In the genomic region with DNA sequence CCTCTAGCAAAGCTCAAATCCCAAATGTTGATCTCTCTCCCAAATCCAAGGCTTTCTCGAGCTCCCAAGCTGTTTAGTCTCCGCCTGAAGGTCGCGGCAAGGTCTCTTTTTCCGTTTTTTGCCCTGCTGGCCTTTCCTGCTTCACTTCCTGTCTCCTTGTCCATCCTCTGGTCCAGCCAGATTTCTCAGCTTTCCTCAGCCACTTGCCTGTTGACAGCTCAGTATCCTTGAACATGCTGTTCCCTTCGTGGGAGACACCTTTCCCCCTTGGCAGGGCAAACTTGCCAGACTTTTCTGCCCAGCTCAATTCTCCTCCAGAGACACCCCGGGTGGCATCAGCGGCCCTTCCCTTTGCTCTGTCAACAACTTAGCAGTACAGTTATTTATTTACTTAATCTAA, we compare ENCODE assay signal across 10 mouse cellular contexts. TPM values are rescaled to one million over a fixed set of nuclear protein-coding genes. Genes with fewer than 3 reads are reported as not detected.
DNase-seq lines count a peak whose midpoint lies in the region; ATAC-seq and TF ChIP-seq lines count a peak whose summit lies in the region.
"Had no signal": no experiment of that assay in that cellular context is flagged by ENCODE, and none has a peak within 500 bp of the region (broad histone marks: within the 10 kb centered on the region; RNA-seq: fewer than 3 reads in every experiment).

No protein-coding gene starts in this region.

- no peak overlapping the region for H3K9ac ChIP-seq in liver, embryonic 16.5 days (ENCODE audit: low read depth, low read length)
- no peak overlapping the region for H3K9ac ChIP-seq in liver, embryonic 11.5 days (ENCODE audit: low read depth, low read length)
- no peak overlapping the region for H3K9ac ChIP-seq in kidney, embryonic 15.5 days
- H3K9ac ChIP-seq in stomach, embryonic 15.5 days, result no peak overlapping the region
- H3K9ac ChIP-seq: liver, embryonic 15.5 days had no signal

- DNase-seq in adrenal gland, adult (ENCODE audit: inconsistent age in 2 of 2, low spot score in 1 of 2), result peak; percentile 66 to 69
- DNase-seq in adrenal gland, postnatal 25 days, result no peak
- no peak for DNase-seq in liver, embryonic 11.5 days (ENCODE audit: low spot score)
- DNase-seq in cerebellum, postnatal 25 days, result no peak
- no peak for DNase-seq in left cerebral cortex, adult 2 months (ENCODE audit: extremely low spot score in 1 of 2, low spot score in 2 of 2)

- no peak overlapping the region for H3K4me3 ChIP-seq in liver, embryonic 16.5 days (ENCODE audit: low read depth, low read length)
- H3K4me3 ChIP-seq in liver, embryonic 11.5 days (ENCODE audit: low read depth, low read length), result no peak overlapping the region
- H3K4me3 ChIP-seq in kidney, embryonic 15.5 days (replicated peaks), result no peak overlapping the region
- no peak overlapping the region for H3K4me3 ChIP-seq in stomach, embryonic 15.5 days (replicated peaks)
- no peak overlapping the region for H3K4me3 ChIP-seq in left cerebral cortex, adult 2 months
- H3K4me3 ChIP-seq: liver, embryonic 15.5 days had no signal

- H3K27me3 ChIP-seq in liver, embryonic 16.5 days (ENCODE audit: control insufficient read depth, insufficient read depth, low read depth, low read length), result no peaks in the 10 kb centered on the region
- H3K27me3 ChIP-seq in liver, embryonic 11.5 days (replicated peaks; ENCODE audit: control insufficient read depth, insufficient read depth, low read length), result no peaks in the 10 kb centered on the region
- H3K27me3 ChIP-seq in kidney, embryonic 15.5 days, result no peaks in the 10 kb centered on the region
- no peaks in the 10 kb centered on the region for H3K27me3 ChIP-seq in stomach, embryonic 15.5 days (replicated peaks)
- H3K27me3 ChIP-seq: liver, embryonic 15.5 days had no signal

- H3K36me3 ChIP-seq in liver, embryonic 16.5 days (ENCODE audit: control insufficient read depth, insufficient read depth), result peaks cover 2% of the 10 kb centered on the region
- H3K36me3 ChIP-seq in liver, embryonic 11.5 days (ENCODE audit: control insufficient read depth, insufficient read depth, low read length), result peaks cover 3% of the 10 kb centered on the region; the same call in 1 of the 2 replicates
- H3K36me3 ChIP-seq in kidney, embryonic 15.5 days, result peaks cover 4% of the 10 kb centered on the region; the same call in 1 of the 2 replicates
- H3K36me3 ChIP-seq in stomach, embryonic 15.5 days, result peaks cover 4% of the 10 kb centered on the region; the same call in 1 of the 2 replicates

- peaks cover 2% of the 10 kb centered on the region for H3K4me1 ChIP-seq in liver, embryonic 16.5 days (ENCODE audit: control insufficient read depth, low read depth, low read length)
- H3K4me1 ChIP-seq in liver, embryonic 11.5 days (replicated peaks; ENCODE audit: control insufficient read depth, insufficient read depth, low read length), result no peaks in the 10 kb centered on the region
- H3K4me1 ChIP-seq in kidney, embryonic 15.5 days, result peaks cover 21% of the 10 kb centered on the region
- H3K4me1 ChIP-seq in stomach, embryonic 15.5 days, result no peaks in the 10 kb centered on the region

- WGBS in liver, embryonic 16.5 days (ENCODE audit: insufficient replicate concordance), result 47% methylated on average over 8 of the region's 8 CpGs
- 53% methylated on average over 8 of the region's 8 CpGs for WGBS in liver, embryonic 11.5 days
- 59% methylated on average over 8 of the region's 8 CpGs for WGBS in kidney, embryonic 15.5 days
- WGBS in stomach, embryonic 15.5 days, result 54% methylated on average over 8 of the region's 8 CpGs

- H3K9me3 ChIP-seq in liver, embryonic 16.5 days (replicated peaks; ENCODE audit: control insufficient read depth, low read length), result no peaks in the 10 kb centered on the region
- no peaks in the 10 kb centered on the region for H3K9me3 ChIP-seq in liver, embryonic 11.5 days (ENCODE audit: control insufficient read depth, low read length)
- no peaks in the 10 kb centered on the region for H3K9me3 ChIP-seq in kidney, embryonic 15.5 days (replicated peaks)
- H3K9me3 ChIP-seq in stomach, embryonic 15.5 days, result no peaks in the 10 kb centered on the region
- H3K9me3 ChIP-seq: liver, embryonic 15.5 days had no signal

- intact Hi-C loops in left cerebral cortex, adult 2 months (cut with DNase I), result no loop called here

- no peak for TF ChIP-seq CTCF in left cerebral cortex, adult 2 months (IDR thresholded peaks at IDR 0.05)

- no peak for ATAC-seq in liver, embryonic 16.5 days (ENCODE audit: low read depth)
- ATAC-seq in liver, embryonic 11.5 days (replicated peaks; ENCODE audit: low FRiP score), result no peak
- no peak for ATAC-seq in kidney, embryonic 15.5 days (replicated peaks; ENCODE audit: low FRiP score)
- ATAC-seq in stomach, embryonic 15.5 days (ENCODE audit: insufficient read depth, low FRiP score, low read depth), result no peak

- H3K4me2 ChIP-seq in liver, embryonic 16.5 days (ENCODE audit: low read depth, low read length), result no peak overlapping the region
- no peak overlapping the region for H3K4me2 ChIP-seq in liver, embryonic 11.5 days
- no peak overlapping the region for H3K4me2 ChIP-seq in kidney, embryonic 15.5 days
- H3K4me2 ChIP-seq in stomach, embryonic 15.5 days, result no peak overlapping the region
- H3K4me2 ChIP-seq: liver, embryonic 15.5 days had no signal

- 0 out of 2 replicates have a peak overlapping the region, but pooled peaks have one; percentile 5 for H3K27ac ChIP-seq in liver, embryonic 16.5 days (ENCODE audit: low read length)
- no peak overlapping the region for H3K27ac ChIP-seq in liver, embryonic 11.5 days (ENCODE audit: low read depth, low read length)
- 0 out of 2 replicates have a peak overlapping the region, but pooled peaks have one; percentile 28 for H3K27ac ChIP-seq in kidney, embryonic 15.5 days
- H3K27ac ChIP-seq in stomach, embryonic 15.5 days, result peak overlapping the region; percentile 31; the same call in 1 of the 2 replicates
- no peak overlapping the region for H3K27ac ChIP-seq in left cerebral cortex, adult 2 months
- H3K27ac ChIP-seq: liver, embryonic 15.5 days had no signal

RNA-seq across cellular contexts. Expression of a gene that starts 24.4 kb away (rescaled TPM):
- total RNA-seq in adrenal gland, postnatal 25 days (2021), result 11.5 and 12.9 TPM in 2 replicates
- 9.9 and 10.7 TPM in 2 replicates for polyA plus RNA-seq in liver, embryonic 16.5 days (2015; fragmentation: Nextera tagmentation; extraction: Ambion mirVana)
- 39.8 and 42.5 TPM in 2 replicates for polyA plus RNA-seq in liver, embryonic 11.5 days (2014; fragmentation: Nextera tagmentation; extraction: Ambion mirVana)
- 26.3 and 29.5 TPM in 2 replicates for polyA plus RNA-seq in kidney, embryonic 15.5 days (2015; fragmentation: Nextera tagmentation; extraction: Ambion mirVana)
- 28.8 and 33.2 TPM in 2 replicates for polyA plus RNA-seq in stomach, embryonic 15.5 days (2015; fragmentation: Nextera tagmentation; extraction: Ambion mirVana)
- 1 to 10 TPM; 5.5 to 6.9 TPM for total RNA-seq in left cerebral cortex, adult 2 months (2021)

RNA-seq across cellular contexts. Expression of a gene that starts 31.5 kb away (rescaled TPM):
- total RNA-seq in adrenal gland, postnatal 25 days (2021), result 83.4 and 92.8 TPM in 2 replicates
- 13.0 TPM in 2 replicates for polyA plus RNA-seq in liver, embryonic 16.5 days (2015; fragmentation: Nextera tagmentation; extraction: Ambion mirVana)
- polyA plus RNA-seq in liver, embryonic 11.5 days (2014; fragmentation: Nextera tagmentation; extraction: Ambion mirVana), result 30.4 and 33.0 TPM in 2 replicates
- polyA plus RNA-seq in kidney, embryonic 15.5 days (2015; fragmentation: Nextera tagmentation; extraction: Ambion mirVana), result 56.2 and 62.0 TPM in 2 replicates
- polyA plus RNA-seq in stomach, embryonic 15.5 days (2015; fragmentation: Nextera tagmentation; extraction: Ambion mirVana), result 55.6 and 63.8 TPM in 2 replicates
- total RNA-seq in left cerebral cortex, adult 2 months (2021), result 100 to 1,000 TPM; 365 to 381 TPM

RNA-seq across cellular contexts. Expression of a gene that starts 50.4 kb away (rescaled TPM):
- not detected in 2 replicates for total RNA-seq in adrenal gland, postnatal 25 days (2021)
- 303 and 340 TPM in 2 replicates for polyA plus RNA-seq in liver, embryonic 16.5 days (2015; fragmentation: Nextera tagmentation; extraction: Ambion mirVana)
- polyA plus RNA-seq in liver, embryonic 11.5 days (2014; fragmentation: Nextera tagmentation; extraction: Ambion mirVana), result 13.5 and 15.8 TPM in 2 replicates
- polyA plus RNA-seq in kidney, embryonic 15.5 days (2015; fragmentation: Nextera tagmentation; extraction: Ambion mirVana), result 3.1 and 4.5 TPM in 2 replicates
- polyA plus RNA-seq in stomach, embryonic 15.5 days (2015; fragmentation: Nextera tagmentation; extraction: Ambion mirVana), result 22.7 and 24.2 TPM in 2 replicates
- not detected for total RNA-seq in left cerebral cortex, adult 2 months (2021)
- total RNA-seq: layer of hippocampus, adult 8-10 months had no signal

Comparison
In these comparisons a context has a peak if more than half of its experiments do, and no peak if none do; other contexts are left out.
1. DNase-seq: peak in adrenal gland, adult (2 of 2); none in adrenal gland, postnatal 25 days (single experiment), liver, embryonic 11.5 days (single experiment), cerebellum, postnatal 25 days (0 of 2) and left cerebral cortex, adult 2 months (0 of 2).
2. H3K27ac ChIP-seq: peak in liver, embryonic 16.5 days (single experiment), kidney, embryonic 15.5 days (single experiment) and stomach, embryonic 15.5 days (single experiment); none in liver, embryonic 11.5 days (single experiment) and left cerebral cortex, adult 2 months (single experiment).
3. RNA of a gene that starts 50.4 kb away (polyA plus RNA-seq): 303 to 340 TPM in liver, embryonic 16.5 days; 22.7 to 24.2 TPM in stomach, embryonic 15.5 days, 13.5 to 15.8 TPM in liver, embryonic 11.5 days and 3.1 to 4.5 TPM in kidney, embryonic 15.5 days; every median in the first group is over 10 times any median in the second.